Mouse (Mus musculus): ENCODE data around the gene Otor.

Gene Otor

GRCm38 (mm10) chr2:143078198-143078851 is at the start of gene Otor:
TSS of gene Otor (plus strand) at chr2:143078473.
- no peak for DNase-seq (ENCODE audit: low read depth in 1 of 2, low spot score in 2 of 2)

- DNase-seq (ENCODE audit: low read depth in 1 of 2, low spot score in 2 of 2) = no peak
These were observed 47.0 kb upstream of the Otor start for GRCm38 (mm10) chr2:143031283-143031682.

GRCm38 (mm10) chr2:143032378-143033255 is 45.7 kb upstream of the Otor start:
- DNase-seq (ENCODE audit: low read depth in 1 of 2, low spot score in 2 of 2) = no peak

GRCm38 (mm10) chr2:143034350-143035085 is 43.8 kb upstream of the Otor start:
- DNase-seq (ENCODE audit: low read depth in 1 of 2, low spot score in 2 of 2) = no peak

GRCm38 (mm10) chr2:143035086-143035593 is 43.1 kb upstream of the Otor start:
- no peak for DNase-seq (ENCODE audit: low read depth in 1 of 2, low spot score in 2 of 2)

- no peak for DNase-seq (ENCODE audit: low read depth in 1 of 2, low spot score in 2 of 2)
These were observed 36.7 kb upstream of the Otor start for GRCm38 (mm10) chr2:143041596-143041995.

GRCm38 (mm10) chr2:143055251-143055650 is 23.0 kb upstream of the Otor start:
- DNase-seq (ENCODE audit: low read depth in 1 of 2, low spot score in 2 of 2) = no peak

GRCm38 (mm10) chr2:143056736-143057135 is 21.5 kb upstream of the Otor start:
- no peak for DNase-seq (ENCODE audit: low read depth in 1 of 2, low spot score in 2 of 2)

GRCm38 (mm10) chr2:143062432-143062811 is 15.9 kb upstream of the Otor start:
- no peak for DNase-seq (ENCODE audit: low read depth in 1 of 2, low spot score in 2 of 2)

GRCm38 (mm10) chr2:143062812-143063792 is 15.2 kb upstream of the Otor start, which contains the start of gene Snrpb2:
TSS of gene Snrpb2 (plus strand) at chr2:143063039.
- DNase-seq (ENCODE audit: low read depth in 1 of 2, low spot score in 2 of 2) = peak; percentile 22 to 57

GRCm38 (mm10) chr2:143065914-143066313 is 12.4 kb upstream of the Otor start:
- DNase-seq (ENCODE audit: low read depth in 1 of 2, low spot score in 2 of 2) = no peak

- DNase-seq (ENCODE audit: low read depth in 1 of 2, low spot score in 2 of 2) = no peak
These were observed 3.4 kb downstream of the Otor start for GRCm38 (mm10) chr2:143081693-143082092.

- DNase-seq (ENCODE audit: low read depth in 1 of 2, low spot score in 2 of 2) = no peak
These were observed 6.7 kb downstream of the Otor start for GRCm38 (mm10) chr2:143084852-143085397.

- no peak for DNase-seq (ENCODE audit: low read depth in 1 of 2, low spot score in 2 of 2)
These were observed 11.6 kb downstream of the Otor start for GRCm38 (mm10) chr2:143089866-143090265.

GRCm38 (mm10) chr2:143093726-143094125 is 15.5 kb downstream of the Otor start:
- DNase-seq (ENCODE audit: low read depth in 1 of 2, low spot score in 2 of 2) = no peak

- no peak for DNase-seq (ENCODE audit: low read depth in 1 of 2, low spot score in 2 of 2)
These were observed 16.5 kb downstream of the Otor start for GRCm38 (mm10) chr2:143094761-143095160.

- no peak for DNase-seq (ENCODE audit: low read depth in 1 of 2, low spot score in 2 of 2)
These were observed 18.9 kb downstream of the Otor start for GRCm38 (mm10) chr2:143097170-143097569.

GRCm38 (mm10) chr2:143113859-143114258 is 35.6 kb downstream of the Otor start:
- DNase-seq (ENCODE audit: low read depth in 1 of 2, low spot score in 2 of 2) = no peak

GRCm38 (mm10) chr2:143114716-143115115 is 36.4 kb downstream of the Otor start:
- DNase-seq (ENCODE audit: low read depth in 1 of 2, low spot score in 2 of 2) = no peak

GRCm38 (mm10) chr2:143117453-143117852 is 39.2 kb downstream of the Otor start:
- no peak for DNase-seq (ENCODE audit: low read depth in 1 of 2, low spot score in 2 of 2)
